Mouse (Mus musculus): ENCODE data around the gene Capn5. TPM values are rescaled to one million over a fixed set of nuclear protein-coding genes. Genes with fewer than 3 reads are reported as not detected.

Capn5 gene
- total and polyA plus RNA-seq, 3 experiments, result 0.26 to 0.55 (median 0.27) TPM

GRCm38 (mm10) chr7:98117012-98117660 lies 60.9 kb downstream of the Capn5 start:
- H3K9ac ChIP-seq (ENCODE audit: insufficient read depth, low read depth), result no peak overlapping the region
- peaks cover 8% of the 10 kb centered on the region for H3K27me3 ChIP-seq (replicated peaks)
- H3K36me3 ChIP-seq (replicated peaks in 1 of 2; ENCODE audit: control insufficient read depth in 1 of 2, insufficient read depth in 1 of 2, low read length in 1 of 2), result no peaks in the 10 kb centered on the region
- H3K4me1 ChIP-seq (ENCODE audit: control insufficient read depth in 1 of 2, insufficient read depth in 2 of 2), result peaks cover 2 to 12% of the 10 kb centered on the region in 2 experiments; a peak in 2 of 4 replicates
- H3K9me3 ChIP-seq (replicated peaks; ENCODE audit: low read length), result no peaks in the 10 kb centered on the region
- H3K27ac ChIP-seq (ENCODE audit: insufficient read depth, low read depth), result no peak overlapping the region
- no peak overlapping the region for H3K4me3 ChIP-seq (replicated peaks in 1 of 3; ENCODE audit: low read depth in 2 of 3, low read length in 2 of 3, poor library complexity in 1 of 3)
- H3K79me2 ChIP-seq (replicated peaks; ENCODE audit: control insufficient read depth, extremely low read depth, insufficient read depth, poor library complexity, severe bottlenecking), result no peaks in the 10 kb centered on the region
- no peak overlapping the region for H3K4me2 ChIP-seq (ENCODE audit: insufficient read depth, low read depth, poor library complexity, severe bottlenecking)
- in situ Hi-C loops (cut with MboI; ENCODE audit: low pct_ligation_motif_present, low pct_unique_long_range_greater_than_20kb, low sequenced_read_pairs) (loop anchor here (5.0 to 10.0 kb wide), 4 partner anchors 45 to 362 kb away; no protein-coding TSS in a partner anchor), dilution Hi-C loops (cut with MboI; ENCODE audit: extremely low pct_ligation_motif_present, extremely low pct_unique_long_range_greater_than_20kb, low sequenced_read_pairs) (no loop called here)
- no peak for TF ChIP-seq PAX5 (IDR thresholded peaks at IDR 0.05; ENCODE audit: low read length)
- TF ChIP-seq ZC3H11A (IDR thresholded peaks at IDR 0.05; ENCODE audit: low read depth, low read length), result no peak
- TF ChIP-seq UBTF (IDR thresholded peaks at IDR 0.05; ENCODE audit: low read depth, low read length), result no peak
- no peak for TF ChIP-seq KAT2A (IDR thresholded peaks at IDR 0.05; ENCODE audit: insufficient replicate concordance, low read length)
- no peak for TF ChIP-seq ELF1 (IDR thresholded peaks at IDR 0.05; ENCODE audit: low read depth, low read length)
- no peak for TF ChIP-seq IRF4 (IDR thresholded peaks at IDR 0.05; ENCODE audit: low read depth, low read length)
- no peak for TF ChIP-seq NRF1 (IDR thresholded peaks at IDR 0.05; ENCODE audit: low read depth, low read length)
- TF ChIP-seq SIN3A (IDR thresholded peaks at IDR 0.05; ENCODE audit: low read length), result no peak
- TF ChIP-seq JUND (conservative IDR thresholded peaks at IDR 0.05; ENCODE audit: low read depth, low read length), result no peak
- DNase-seq (ENCODE audit: extremely low read depth), result no peak

- TF ChIP-seq CHD2 (IDR thresholded peaks at IDR 0.05; ENCODE audit: low read length) (no peak), POLR2AphosphoS2 (IDR thresholded peaks at IDR 0.05; ENCODE audit: low read depth, low read length) (no peak), E2F4 (IDR thresholded peaks at IDR 0.05; ENCODE audit: insufficient replicate concordance, low read depth, low read length) (no peak), SIN3A (IDR thresholded peaks at IDR 0.05; ENCODE audit: low read length) (no peak), ZKSCAN1 (IDR thresholded peaks at IDR 0.05; ENCODE audit: borderline replicate concordance, low read depth, low read length) (no peak), ZNF384 (IDR thresholded peaks at IDR 0.05; ENCODE audit: low read depth, low read length) (no peak), KAT2A (IDR thresholded peaks at IDR 0.05; ENCODE audit: insufficient replicate concordance, low read length) (no peak), EP300 (IDR thresholded peaks at IDR 0.05; ENCODE audit: low read length) (no peak), TCF12 (IDR thresholded peaks at IDR 0.05; ENCODE audit: low read depth, low read length) (no peak), CTCF (conservative IDR thresholded peaks at IDR 0.05 in 1 of 2, IDR thresholded peaks at IDR 0.05 in 1 of 2; ENCODE audit: low read depth in 2 of 2, low read length in 2 of 2) (no peak), ETS1 (conservative IDR thresholded peaks at IDR 0.05; ENCODE audit: low read depth, low read length) (no peak), IRF4 (IDR thresholded peaks at IDR 0.05; ENCODE audit: low read depth, low read length) (no peak), JUND (conservative IDR thresholded peaks at IDR 0.05; ENCODE audit: low read depth, low read length) (no peak), RCOR1 (conservative IDR thresholded peaks at IDR 0.05; ENCODE audit: low read depth, low read length) (no peak)
- H3K36me3 ChIP-seq (replicated peaks in 1 of 2; ENCODE audit: control insufficient read depth in 1 of 2, insufficient read depth in 1 of 2, low read length in 1 of 2), result no peaks in the 10 kb centered on the region
- H3K4me2 ChIP-seq (ENCODE audit: insufficient read depth, low read depth, poor library complexity, severe bottlenecking), result no peak overlapping the region
- H3K79me2 ChIP-seq (replicated peaks; ENCODE audit: control insufficient read depth, extremely low read depth, insufficient read depth, poor library complexity, severe bottlenecking), result no peaks in the 10 kb centered on the region
- H3K9ac ChIP-seq (ENCODE audit: insufficient read depth, low read depth), result no peak overlapping the region
- in situ Hi-C loops (cut with MboI; ENCODE audit: low pct_ligation_motif_present, low pct_unique_long_range_greater_than_20kb, low sequenced_read_pairs), result loop anchor here (5.0 to 10.0 kb wide), 4 partner anchors 42 to 360 kb away; no protein-coding TSS in a partner anchor
- H3K4me3 ChIP-seq (replicated peaks in 1 of 3; ENCODE audit: low read depth in 2 of 3, low read length in 2 of 3, poor library complexity in 1 of 3), result no peak overlapping the region
- peaks cover 4% of the 10 kb centered on the region for H3K27me3 ChIP-seq (replicated peaks)
- no peak overlapping the region for H3K27ac ChIP-seq (ENCODE audit: insufficient read depth, low read depth)
- DNase-seq (ENCODE audit: extremely low read depth), result no peak
- no peaks in the 10 kb centered on the region for H3K9me3 ChIP-seq (replicated peaks; ENCODE audit: low read length)
- H3K4me1 ChIP-seq (ENCODE audit: control insufficient read depth in 1 of 2, insufficient read depth in 2 of 2), result peaks cover 0 to 4% of the 10 kb centered on the region in 2 experiments; a peak in 1 of 4 replicates
- dilution Hi-C loops (cut with MboI; ENCODE audit: extremely low pct_ligation_motif_present, extremely low pct_unique_long_range_greater_than_20kb, low sequenced_read_pairs), result no loop called here
These were observed 63.4 kb downstream of the Capn5 start for GRCm38 (mm10) chr7:98114656-98115055.

Measured in CH12.LX (cell line).